Mouse (Mus musculus) hindbrain, embryonic 16.5 days (tissue): ENCODE measurements at regions not wholly inside any gene's neighbourhood (a gene's known extent, or its start where the extent isn't known, plus 50 kb on each side); places are given as distances from the start of the nearest gene placed in this dataset.

Experiments
- ATAC-seq: fragments of 200-750 bp; cut with Nextera tagmentation; 2 replicates; pipeline ENCODE4 v1.8.0; 2017; ENCODE audit warnings: moderate TSS enrichment, moderate library complexity
- H3K27ac ChIP-seq: fragments of 300-500 bp; sonication (generic); 2 replicates; pipeline ENCODE4 v1.5.1; 2014; ENCODE audit warnings: low read depth, mild to moderate bottlenecking, control low read depth, low read length, moderate library complexity
- H3K27me3 ChIP-seq: fragments of 300-500 bp; sonication (generic); replicated peaks from 2 replicates; pipeline ENCODE4 v1.6.1; 2014; ENCODE audit warnings: low read length; ENCODE audit not compliant: control insufficient read depth, insufficient read depth
- H3K36me3 ChIP-seq: fragments of 300-500 bp; sonication (generic); 2 replicates; pipeline ENCODE4 v1.6.1; 2014; ENCODE audit warnings: mild to moderate bottlenecking, low read length, moderate library complexity, mixed read lengths; ENCODE audit not compliant: control insufficient read depth, insufficient read depth
- H3K4me1 ChIP-seq: fragments of 300-500 bp; sonication (generic); 2 replicates; pipeline ENCODE4 v1.6.1; 2014; ENCODE audit warnings: low read depth, low read length; ENCODE audit not compliant: control insufficient read depth, insufficient read depth
- H3K4me2 ChIP-seq: fragments of 300-500 bp; sonication (generic); 2 replicates; pipeline ENCODE4 v1.6.1; 2014; ENCODE audit warnings: mild to moderate bottlenecking, low read length, control low read depth, moderate library complexity
- H3K4me3 ChIP-seq: fragments of 300-500 bp; sonication (generic); 2 replicates; pipeline ENCODE4 v1.5.1; 2014; ENCODE audit warnings: mild to moderate bottlenecking, low read length, control low read depth, moderate library complexity
- H3K9ac ChIP-seq: fragments of 300-500 bp; sonication (generic); 2 replicates; pipeline ENCODE4 v1.6.1; 2014; ENCODE audit warnings: low read depth, mild to moderate bottlenecking, control low read depth, low read length, moderate library complexity
- H3K9me3 ChIP-seq: fragments of 300-500 bp; sonication (generic); 2 replicates; pipeline ENCODE4 v1.6.1; 2014; ENCODE audit warnings: mild to moderate bottlenecking, low read length, moderate library complexity; ENCODE audit not compliant: control insufficient read depth
- WGBS: fragments of 180-500 bp; shearing (Covaris S2); extraction: QIAGEN DNeasy Blood & Tissue Kit; methylation state at CpG from one replicate; pipeline ENCODE4 v1.1.7; 2014; 5-methylcytosine and 5-hydroxymethylcytosine counted together

GRCm38 (mm10) chr1:183905345-183906142, 107.6 kb upstream of the Dusp10 start:
- H3K27ac ChIP-seq: no peak overlapping the region
- H3K4me2 ChIP-seq: no peak overlapping the region
- no peak for ATAC-seq
- WGBS: 82% methylated on average over 11 of the region's 11 CpGs
- H3K36me3 ChIP-seq: no peaks in the 10 kb centered on the region
- H3K4me3 ChIP-seq: no peak overlapping the region
- no peaks in the 10 kb centered on the region for H3K9me3 ChIP-seq
- no peaks in the 10 kb centered on the region for H3K27me3 ChIP-seq
- H3K9ac ChIP-seq: no peak overlapping the region
- no peaks in the 10 kb centered on the region for H3K4me1 ChIP-seq

GRCm38 (mm10) chr1:183917656-183918055, 95.4 kb upstream of the Dusp10 start:
- WGBS: 90% methylated on average over 3 of the region's 3 CpGs
- H3K4me1 ChIP-seq: no peaks in the 10 kb centered on the region
- H3K27me3 ChIP-seq: no peaks in the 10 kb centered on the region
- no peaks in the 10 kb centered on the region for H3K36me3 ChIP-seq
- no peak for ATAC-seq
- H3K9ac ChIP-seq: no peak overlapping the region
- H3K27ac ChIP-seq: no peak overlapping the region
- no peak overlapping the region for H3K4me3 ChIP-seq
- H3K9me3 ChIP-seq: no peaks in the 10 kb centered on the region
- no peak overlapping the region for H3K4me2 ChIP-seq

GRCm38 (mm10) chr1:183921262-183921661, 91.8 kb upstream of the Dusp10 start:
- H3K9ac ChIP-seq: no peak overlapping the region
- no peaks in the 10 kb centered on the region for H3K27me3 ChIP-seq
- H3K27ac ChIP-seq: no peak overlapping the region
- no peak overlapping the region for H3K4me2 ChIP-seq
- H3K9me3 ChIP-seq: no peaks in the 10 kb centered on the region
- 76% methylated on average over 2 of the region's 2 CpGs for WGBS
- H3K4me1 ChIP-seq: no peaks in the 10 kb centered on the region
- H3K36me3 ChIP-seq: no peaks in the 10 kb centered on the region
- H3K4me3 ChIP-seq: no peak overlapping the region
- ATAC-seq: no peak

GRCm38 (mm10) chr1:183928539-183928938, 84.6 kb upstream of the Dusp10 start:
- ATAC-seq: no peak
- H3K4me3 ChIP-seq: no peak overlapping the region
- H3K4me1 ChIP-seq: no peaks in the 10 kb centered on the region
- H3K27ac ChIP-seq: no peak overlapping the region
- H3K27me3 ChIP-seq: no peaks in the 10 kb centered on the region
- H3K9ac ChIP-seq: no peak overlapping the region
- no peaks in the 10 kb centered on the region for H3K36me3 ChIP-seq
- H3K4me2 ChIP-seq: no peak overlapping the region
- 78% methylated on average over 4 of the region's 4 CpGs for WGBS
- H3K9me3 ChIP-seq: no peaks in the 10 kb centered on the region

GRCm38 (mm10) chr1:183930363-183930982, 82.6 kb upstream of the Dusp10 start:
- H3K9ac ChIP-seq: no peak overlapping the region
- H3K4me3 ChIP-seq: no peak overlapping the region
- no peaks in the 10 kb centered on the region for H3K9me3 ChIP-seq
- 81% methylated on average over 4 of the region's 4 CpGs for WGBS
- H3K4me1 ChIP-seq: no peaks in the 10 kb centered on the region
- no peak overlapping the region for H3K27ac ChIP-seq
- no peaks in the 10 kb centered on the region for H3K27me3 ChIP-seq
- H3K36me3 ChIP-seq: no peaks in the 10 kb centered on the region
- no peak overlapping the region for H3K4me2 ChIP-seq
- ATAC-seq: no peak

- Histone ChIP-seq H3K9ac (no peak overlapping the region), H3K36me3 (no peaks in the 10 kb centered on the region), H3K9me3 (no peaks in the 10 kb centered on the region), H3K27me3 (no peaks in the 10 kb centered on the region), H3K4me1 (no peaks in the 10 kb centered on the region), H3K4me3 (no peak overlapping the region), H3K27ac (no peak overlapping the region), H3K4me2 (no peak overlapping the region)
- 64% methylated on average over 3 of the region's 3 CpGs for WGBS
- ATAC-seq: no peak
These were observed 82.0 kb upstream of the Dusp10 start for GRCm38 (mm10) chr1:183931141-183931540.

- Histone ChIP-seq H3K4me1 (no peaks in the 10 kb centered on the region), H3K36me3 (no peaks in the 10 kb centered on the region), H3K9ac (no peak overlapping the region), H3K4me2 (no peak overlapping the region), H3K4me3 (no peak overlapping the region), H3K27ac (no peak overlapping the region), H3K27me3 (no peaks in the 10 kb centered on the region; the same call in 1 of the 2 replicates), H3K9me3 (no peaks in the 10 kb centered on the region)
- ATAC-seq: no peak
- 90% methylated on average over 2 of the region's 2 CpGs for WGBS
These were observed 79.3 kb upstream of the Dusp10 start for GRCm38 (mm10) chr1:183933845-183934244.

- H3K4me2 ChIP-seq: no peak overlapping the region
These were observed 75.9 kb upstream of the Dusp10 start for GRCm38 (mm10) chr1:183937166-183937565.

GRCm38 (mm10) chr1:183938361-183938760, 74.7 kb upstream of the Dusp10 start:
- no peak for ATAC-seq
- 82% methylated on average over 6 of the region's 6 CpGs for WGBS
- no peak overlapping the region for H3K27ac ChIP-seq

More at GRCm38 (mm10) chr1:183937166-183937565, 75.9 kb upstream of the Dusp10 start:
- H3K27me3 ChIP-seq: no peaks in the 10 kb centered on the region; the same call in 1 of the 2 replicates
- 91% methylated on average over 11 of the region's 11 CpGs for WGBS
- H3K4me1 ChIP-seq: no peaks in the 10 kb centered on the region
- no peaks in the 10 kb centered on the region for H3K36me3 ChIP-seq
- no peak overlapping the region for H3K27ac ChIP-seq
- H3K4me3 ChIP-seq: no peak overlapping the region
- no peak overlapping the region for H3K9ac ChIP-seq
- no peaks in the 10 kb centered on the region for H3K9me3 ChIP-seq
- ATAC-seq: no peak

More at GRCm38 (mm10) chr1:183938361-183938760, 74.7 kb upstream of the Dusp10 start:
- no peak overlapping the region for H3K4me2 ChIP-seq
- no peaks in the 10 kb centered on the region; the same call in 1 of the 2 replicates for H3K27me3 ChIP-seq
- no peak overlapping the region for H3K9ac ChIP-seq
- no peaks in the 10 kb centered on the region for H3K4me1 ChIP-seq
- H3K36me3 ChIP-seq: no peaks in the 10 kb centered on the region
- H3K9me3 ChIP-seq: no peaks in the 10 kb centered on the region
- no peak overlapping the region for H3K4me3 ChIP-seq
